Mouse (Mus musculus) effector memory CD4-positive, alpha-beta T cell, adult 5 months (primary cell): ENCODE data around the gene Bola3. TPM values are rescaled to one million over a fixed set of nuclear protein-coding genes. Genes with fewer than 3 reads are reported as not detected.

ENCODE experiments used
- polyA plus RNA-seq: library from polyadenylated mRNA; unstranded; fragments of 100-300 nt; shearing (Covaris generic); gene quantifications from one replicate; pipeline ENCODE4 v1.2.1, GENCODE M21; 2017

The Bola3 gene
- polyA plus RNA-seq = 74.8 TPM

GRCm38 (mm10) chr6:83348873-83349272, at the start of gene Bola3:
Bola3 (plus strand) TSS chr6:83349147.

GRCm38 (mm10) chr6:83325525-83326393, 23.2 kb upstream of the Bola3 start, which contains the start of the genes Mthfd2 and Mob1a:
Mthfd2 (minus strand) TSS chr6:83325908.
Mob1a (plus strand) TSS chr6:83326016.

Other genes starting within 250 kb of the Bola3 start
- 2.9 TPM for gene Ccdc142, start 247.5 kb upstream of the Bola3 start, polyA plus RNA-seq
- gene Gm42688, start 247.5 kb upstream of the Bola3 start, polyA plus RNA-seq = 7.2 TPM
- 29.6 TPM for gene Mrpl53, start 240.1 kb upstream of the Bola3 start, polyA plus RNA-seq
- 71.4 TPM for gene Mogs, start 233.7 kb upstream of the Bola3 start, polyA plus RNA-seq
- gene Wbp1, start 227.6 kb upstream of the Bola3 start, polyA plus RNA-seq = 58.8 TPM
- gene Ino80b, start 223.7 kb upstream of the Bola3 start, polyA plus RNA-seq = 26.6 TPM
- gene Rtkn, start 213.7 kb upstream of the Bola3 start, polyA plus RNA-seq = 0.77 TPM
- gene Wdr54, start 192.8 kb upstream of the Bola3 start, polyA plus RNA-seq = 0.62 TPM
- gene 1700003E16Rik, start 192.7 kb upstream of the Bola3 start, polyA plus RNA-seq = not detected
- 60.1 TPM for gene Dctn1, start 183.2 kb upstream of the Bola3 start, polyA plus RNA-seq
- 0.81 TPM for gene Slc4a5, start 129.3 kb upstream of the Bola3 start, polyA plus RNA-seq
- 63.8 TPM for gene Mthfd2, start 23.2 kb upstream of the Bola3 start, polyA plus RNA-seq
- 176 TPM for gene Mob1a, start 23.1 kb upstream of the Bola3 start, polyA plus RNA-seq
- gene Tet3, start 109.9 kb downstream of the Bola3 start, polyA plus RNA-seq = 45.6 TPM
- gene Dguok, start 157.8 kb downstream of the Bola3 start, polyA plus RNA-seq = 83.1 TPM
- gene Actg2, start 187.1 kb downstream of the Bola3 start, polyA plus RNA-seq = 0.55 TPM
- gene Stambp, start 223.6 kb downstream of the Bola3 start, polyA plus RNA-seq = 23.2 TPM